Mouse (Mus musculus) kidney, postnatal 0 days (tissue): Measurements from ENCODE around the gene Fam217b. TPM values are rescaled to one million over a fixed set of nuclear protein-coding genes. Genes with fewer than 3 reads are reported as not detected.

Experiments
- ATAC-seq: fragments of 200-750 bp; cut with Nextera tagmentation; replicated peaks from 2 replicates; pipeline ENCODE4 v1.8.0; 2017; ENCODE audit warnings: low read depth, moderate number of reproducible peaks, moderate TSS enrichment, moderate library complexity; ENCODE audit not compliant: low FRiP score
- DNase-seq: peaks from one replicate; pipeline ENCODE4 v3.0.0-alpha.2; 2016; ENCODE audit warnings: low spot score
- H3K27ac ChIP-seq: fragments of 300-500 bp; sonication (generic); 2 replicates; pipeline ENCODE4 v1.5.1; 2014; ENCODE audit warnings: mild to moderate bottlenecking
- H3K27me3 ChIP-seq: fragments of 300-500 bp; sonication (generic); 2 replicates; pipeline ENCODE4 v1.6.1; 2014; ENCODE audit warnings: low read length, mixed read lengths; ENCODE audit not compliant: insufficient read depth
- H3K36me3 ChIP-seq: fragments of 300-500 bp; sonication (generic); 2 replicates; pipeline ENCODE4 v1.6.1; 2014; ENCODE audit warnings: low read length, mixed read lengths; ENCODE audit not compliant: insufficient read depth
- H3K4me1 ChIP-seq: fragments of 300-500 bp; sonication (generic); replicated peaks from 2 replicates; pipeline ENCODE4 v1.6.1; 2014; ENCODE audit warnings: antibody characterized with exemption, low read length, mixed read lengths; ENCODE audit not compliant: insufficient read depth
- H3K4me2 ChIP-seq: fragments of 300-500 bp; sonication (generic); 2 replicates; pipeline ENCODE4 v1.6.1; 2014; ENCODE audit warnings: mild to moderate bottlenecking, low read length, moderate library complexity, mixed read lengths
- H3K4me3 ChIP-seq: fragments of 300-500 bp; sonication (generic); replicated peaks from 2 replicates; pipeline ENCODE4 v1.5.1; 2014; ENCODE audit warnings: low read depth, low read length
- H3K9ac ChIP-seq: fragments of 300-500 bp; sonication (generic); 2 replicates; pipeline ENCODE4 v1.6.1; 2014; ENCODE audit warnings: low read depth, low read length
- H3K9me3 ChIP-seq: fragments of 300-500 bp; sonication (generic); replicated peaks from 2 replicates; pipeline ENCODE4 v1.6.1; 2016; ENCODE audit warnings: low read length, inconsistent platforms, mixed read lengths
- CTCF ChIP-seq: IDR thresholded peaks from 2 replicates; pipeline ENCODE4 v1.5.1; 2016; ENCODE audit warnings: antibody characterized with exemption, low read depth, mild to moderate bottlenecking, moderate library complexity
- WGBS: fragments of 180-500 bp; shearing (Covaris S2); extraction: QIAGEN DNeasy Blood & Tissue Kit; methylation state at CpG from one replicate; pipeline ENCODE4 v1.1.7; 2014; 5-methylcytosine and 5-hydroxymethylcytosine counted together
- polyA plus RNA-seq: library from polyadenylated mRNA; unstranded; fragments of >200 nt; fragmentation: Nextera tagmentation; extraction: Ambion mirVana; gene quantifications from 2 replicates; pipeline ENCODE4 v1.2.1, GENCODE M21; 2015

Fam217b gene
- 3.8 and 5.4 TPM in 2 replicates for polyA plus RNA-seq

DNA sequence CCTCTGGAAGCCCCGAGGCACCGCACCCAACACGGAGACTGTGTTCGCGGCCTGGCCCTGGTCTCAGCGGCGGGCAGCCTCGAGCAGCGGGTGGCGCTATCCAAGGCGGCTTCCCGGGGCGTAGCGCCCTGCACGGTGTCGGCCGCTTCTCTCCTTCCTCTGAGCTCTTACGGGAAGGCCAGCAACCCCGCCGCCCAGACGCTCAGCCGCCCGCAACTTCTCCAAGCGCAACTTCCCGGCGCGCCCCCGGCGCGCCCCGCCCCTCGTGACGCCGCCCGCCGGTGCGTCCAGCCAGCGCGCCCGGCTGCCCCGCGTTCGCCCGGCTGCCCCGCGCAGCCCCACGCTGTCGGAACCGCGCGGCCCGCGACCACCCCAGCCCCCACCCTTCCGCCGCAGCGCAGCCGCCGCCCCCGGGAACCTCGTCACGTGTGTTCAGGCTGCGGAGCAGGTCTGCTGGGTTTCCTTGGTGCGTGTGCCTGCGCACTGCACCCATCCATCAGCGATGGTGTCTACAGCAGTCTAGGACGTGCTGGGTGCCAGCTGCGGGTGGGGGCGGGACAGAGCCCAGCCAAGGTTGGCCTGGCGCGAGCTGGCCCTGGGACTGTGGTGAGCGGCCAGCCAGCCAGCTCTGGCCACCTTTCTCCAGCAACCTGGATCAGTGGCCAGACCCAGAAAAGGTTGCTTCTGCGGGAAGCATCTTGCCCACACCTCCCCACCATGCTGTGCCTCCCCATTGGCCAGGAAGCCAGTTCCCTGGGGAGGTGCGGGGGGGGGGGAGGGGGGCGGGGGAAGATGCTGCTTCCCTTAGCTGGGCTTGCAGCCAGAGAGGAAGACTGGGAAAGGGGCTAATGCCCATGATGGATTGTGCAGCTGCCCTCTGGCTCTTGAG is at the start of gene Fam217b, which contains the start of gene Ppp1r3d:
Gene Fam217b, plus strand, starts transcription at position 264 of the 889 bp plus-strand sequence.
Gene Ppp1r3d, minus strand, starts transcription at position 212 of the 889 bp plus-strand sequence.
- WGBS, result under 1% methylated on average over 73 of the region's 74 CpGs
- peak; percentile 75 for ATAC-seq

DNA sequence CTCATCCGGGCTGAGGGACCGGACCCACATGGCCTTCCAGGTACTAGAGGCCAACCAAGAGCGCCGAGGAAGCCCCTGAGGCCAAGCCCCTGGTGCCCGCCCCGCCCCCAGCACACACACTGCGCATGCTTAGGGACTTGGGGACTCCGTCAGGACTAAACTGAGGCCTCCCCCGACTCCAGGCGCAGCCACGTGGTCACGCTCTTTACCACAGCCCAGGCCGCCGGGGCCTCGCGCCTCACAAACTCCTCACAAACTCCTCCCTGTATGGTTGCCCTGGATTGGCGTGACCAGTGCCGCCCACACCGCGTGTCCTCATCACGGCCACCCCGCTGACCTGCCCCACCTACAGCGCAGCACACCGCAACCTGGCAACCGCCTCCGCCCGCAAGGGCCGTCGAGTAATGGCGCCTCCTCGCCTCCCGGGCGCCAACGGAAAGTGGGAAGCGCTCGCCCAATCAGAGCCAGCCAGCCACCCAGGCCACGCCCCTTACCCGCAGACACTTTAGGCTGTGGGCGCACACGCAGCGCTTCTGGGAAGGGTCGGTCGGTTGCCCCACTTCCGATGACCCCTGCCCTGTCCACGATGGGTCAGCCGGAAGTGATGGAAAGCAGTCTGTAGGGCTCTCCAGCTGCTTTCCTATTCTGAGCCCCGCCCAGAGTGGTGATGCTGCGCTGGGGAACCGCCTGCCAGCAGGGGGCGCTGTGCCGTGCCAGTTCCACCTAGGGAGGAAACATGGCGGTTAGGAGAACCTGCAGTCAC is 7.1 kb upstream of the Fam217b start, which contains the start of gene Sycp2:
Gene Sycp2, minus strand, starts transcription at position 633 of the 763 bp plus-strand sequence.
- peak; percentile 27; the same call in 1 of the 2 replicates for TF ChIP-seq CTCF
- Histone ChIP-seq H3K4me2 (no peak within 1 kb of the TSS), H3K9ac (no peak within 1 kb of the TSS), H3K9me3 (no peaks in the 10 kb centered on the region), H3K27ac (no peak within 1 kb of the TSS), H3K4me3 (no peak within 1 kb of the TSS), H3K36me3 (no peaks in the 10 kb centered on the region), H3K4me1 (no peaks in the 10 kb centered on the region), H3K27me3 (peaks cover 7% of the 10 kb centered on the region; the same call in 1 of the 2 replicates)
- ATAC-seq, result peak; percentile 43
- no peak for DNase-seq
- WGBS, result 87% methylated on average over 52 of the region's 52 CpGs

More for the DNA sequence above, at the start of gene Fam217b, which contains the start of gene Ppp1r3d:
- DNase-seq, result peak; percentile 67
- Histone ChIP-seq H3K9ac (peak within 1 kb of the TSS; percentile 51), H3K27ac (no peak within 1 kb of the TSS), H3K27me3 (peaks cover 15% of the 10 kb centered on the region), H3K36me3 (no peaks in the 10 kb centered on the region), H3K4me2 (peak within 1 kb of the TSS; percentile 95), H3K4me3 (peak within 1 kb of the TSS; percentile 66), H3K4me1 (peaks cover 11% of the 10 kb centered on the region), H3K9me3 (no peaks in the 10 kb centered on the region)
- TF ChIP-seq CTCF, result peak; percentile 32; the same call in 1 of the 2 replicates

DNA sequence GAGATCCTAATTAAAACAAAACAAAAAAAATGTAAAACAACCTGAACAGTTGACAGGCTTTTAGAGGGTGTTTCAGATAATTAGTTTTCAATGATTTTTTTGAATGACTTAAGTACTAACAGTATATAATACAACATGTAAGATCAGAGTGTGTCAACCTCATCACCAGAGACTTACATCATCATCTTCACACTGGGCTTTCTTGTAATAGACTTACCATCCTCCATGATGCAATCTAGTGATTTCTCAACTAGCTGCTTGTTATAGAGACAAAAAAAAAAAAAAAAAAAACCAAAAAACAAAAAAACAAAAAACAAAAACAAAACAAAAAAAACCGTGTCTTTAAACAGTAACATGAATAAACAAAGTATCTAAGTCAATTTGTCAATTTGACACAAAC is 5.3 kb upstream of the Fam217b start:
- Histone ChIP-seq H3K36me3 (no peaks in the 10 kb centered on the region), H3K27me3 (peaks cover 15% of the 10 kb centered on the region), H3K4me1 (peaks cover 5% of the 10 kb centered on the region; the same call in 1 of the 2 replicates), H3K4me2 (no peak overlapping the region), H3K4me3 (no peak overlapping the region), H3K27ac (no peak overlapping the region), H3K9ac (no peak overlapping the region), H3K9me3 (no peaks in the 10 kb centered on the region)
- ATAC-seq, result no peak
- no peak for DNase-seq
- 47% methylated on average over 1 of the region's 1 CpGs for WGBS
- TF ChIP-seq CTCF, result no peak

DNA sequence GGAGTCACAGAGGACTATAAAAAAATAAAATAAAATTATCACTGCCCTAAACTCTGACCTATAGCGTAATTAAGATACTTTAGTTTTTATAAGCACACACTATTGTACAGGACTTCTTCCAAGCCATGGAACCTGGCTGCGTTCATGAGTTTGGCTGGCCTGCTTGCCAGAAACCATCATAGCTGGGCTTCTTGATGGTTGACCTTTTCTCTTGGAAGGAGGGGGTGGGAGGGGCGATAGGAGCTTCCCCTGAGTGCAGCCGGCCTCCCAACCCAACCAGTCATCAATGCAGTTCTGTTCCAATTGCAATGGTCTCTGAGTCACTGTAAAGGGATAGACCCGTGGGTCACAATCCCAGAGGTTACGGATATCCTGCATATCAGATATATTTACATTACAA is 4.0 kb upstream of the Fam217b start:
- no peak overlapping the region for H3K4me3 ChIP-seq
- no peaks in the 10 kb centered on the region for H3K9me3 ChIP-seq
- 78% methylated on average over 6 of the region's 6 CpGs for WGBS
- no peak overlapping the region for H3K9ac ChIP-seq
- ATAC-seq (no peak), DNase-seq (no peak)
- no peak for TF ChIP-seq CTCF
- no peaks in the 10 kb centered on the region for H3K36me3 ChIP-seq
- H3K4me2 ChIP-seq, result no peak overlapping the region
- peaks cover 11% of the 10 kb centered on the region for H3K4me1 ChIP-seq
- no peak overlapping the region for H3K27ac ChIP-seq
- peaks cover 15% of the 10 kb centered on the region for H3K27me3 ChIP-seq

DNA sequence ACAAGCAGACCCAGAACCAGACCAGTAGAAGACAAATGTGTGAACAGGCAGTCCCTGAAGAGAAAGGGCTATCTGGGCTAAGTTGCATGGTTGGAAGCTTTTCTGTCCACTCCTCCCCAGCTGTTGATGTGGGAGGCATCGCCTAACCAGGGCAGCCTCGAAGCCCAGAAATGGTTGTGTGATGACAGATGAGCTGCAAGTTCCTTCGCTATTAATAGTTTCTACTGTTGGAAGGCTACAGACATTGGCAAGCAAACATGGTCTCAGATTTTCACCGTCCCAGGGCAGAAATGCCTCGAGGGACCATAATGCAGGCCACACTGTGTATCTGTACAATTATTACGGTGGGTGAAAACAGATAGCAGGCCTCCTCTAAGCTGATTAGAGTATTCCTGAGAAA is 1.7 kb upstream of the Fam217b start:
- Histone ChIP-seq H3K4me3 (no peak overlapping the region), H3K9ac (no peak overlapping the region), H3K4me2 (0 out of 2 replicates have a peak overlapping the region, but pooled peaks have one; percentile 5), H3K27ac (no peak overlapping the region), H3K27me3 (peaks cover 15% of the 10 kb centered on the region), H3K4me1 (peaks cover 11% of the 10 kb centered on the region), H3K9me3 (no peaks in the 10 kb centered on the region), H3K36me3 (no peaks in the 10 kb centered on the region)
- WGBS, result 35% methylated on average over 6 of the region's 6 CpGs
- DNase-seq, result peak; percentile 31
- TF ChIP-seq CTCF, result no peak
- no peak for ATAC-seq

DNA sequence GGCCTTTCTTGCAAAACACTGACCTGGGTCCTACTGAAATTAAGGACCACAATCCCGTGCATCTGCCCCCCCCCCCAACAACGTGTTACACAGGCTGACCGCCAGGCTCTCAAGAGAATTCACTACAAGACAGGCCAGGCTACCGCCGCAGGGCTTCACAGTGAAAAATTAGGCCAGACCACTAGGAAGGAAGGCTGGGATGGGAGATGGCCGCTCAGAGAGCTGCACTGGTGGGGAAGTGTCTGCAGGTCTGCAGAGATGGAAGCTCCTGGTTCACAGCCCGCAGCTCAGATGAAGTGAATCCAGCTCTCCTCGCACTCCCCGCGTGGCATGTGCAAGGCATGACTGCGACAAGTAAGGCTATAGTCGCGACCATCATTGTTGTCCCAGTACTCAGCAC is 1.2 kb upstream of the Fam217b start:
- DNase-seq, result no peak

More for the DNA sequence above, 1.2 kb upstream of the Fam217b start:
- no peak for ATAC-seq
- TF ChIP-seq CTCF, result no peak
- H3K4me3 ChIP-seq, result peak overlapping the region; percentile 66; the same call in 1 of the 2 replicates
- H3K9me3 ChIP-seq, result no peaks in the 10 kb centered on the region
- H3K27me3 ChIP-seq, result peaks cover 15% of the 10 kb centered on the region
- no peaks in the 10 kb centered on the region for H3K36me3 ChIP-seq
- H3K4me2 ChIP-seq, result peak overlapping the region; percentile 95
- H3K4me1 ChIP-seq, result peaks cover 11% of the 10 kb centered on the region
- H3K27ac ChIP-seq, result no peak overlapping the region
- no peak overlapping the region for H3K9ac ChIP-seq
- WGBS, result 61% methylated on average over 13 of the region's 13 CpGs
